Mouse (Mus musculus): ENCODE measurements around the gene Plscr1. TPM values are rescaled to one million over a fixed set of nuclear protein-coding genes. Genes with fewer than 3 reads are reported as not detected.

Gene Plscr1
- total and polyA plus RNA-seq, 3 experiments = 5.5 to 9.5 TPM; not detected in 1

GRCm38 (mm10) chr9:92207307-92207706, 42.2 kb upstream of the Plscr1 start:
- H3K4me1 ChIP-seq (ENCODE audit: control insufficient read depth in 1 of 2, insufficient read depth in 2 of 2, low read length in 2 of 2) = peaks cover 0 to 8% of the 10 kb centered on the region in 2 experiments; a peak in 3 of 4 replicates
- H3K27ac ChIP-seq (ENCODE audit: control insufficient read depth, low read depth, low read length) = no peak overlapping the region
- H3K36me3 ChIP-seq (ENCODE audit: control insufficient read depth in 1 of 2, insufficient read depth in 2 of 2, low read length in 2 of 2) = peaks cover 0 to 8% of the 10 kb centered on the region in 2 experiments; a peak in 2 of 4 replicates
- no peak for TF ChIP-seq MAFK (IDR thresholded peaks at IDR 0.05; ENCODE audit: borderline replicate concordance, low read depth, low read length)
- no peak for TF ChIP-seq BHLHE40 (IDR thresholded peaks at IDR 0.05; ENCODE audit: borderline replicate concordance, low read depth, low read length)
- no peak for TF ChIP-seq TAL1 (IDR thresholded peaks at IDR 0.05; ENCODE audit: low read length)
- no peak for TF ChIP-seq JUND (IDR thresholded peaks at IDR 0.05; ENCODE audit: low read depth, low read length)
- TF ChIP-seq GABPA (IDR thresholded peaks at IDR 0.05; ENCODE audit: low read depth, low read length) = no peak
- TF ChIP-seq RAD21 (IDR thresholded peaks at IDR 0.05; ENCODE audit: low read depth, low read length) = peak; percentile 78
- TF ChIP-seq SMC3 (IDR thresholded peaks at IDR 0.05; ENCODE audit: low read depth, low read length) = peak; percentile 90
- no peak for TF ChIP-seq TBP (IDR thresholded peaks at IDR 0.05; ENCODE audit: low read depth, low read length)
- TF ChIP-seq UBTF (IDR thresholded peaks at IDR 0.05; ENCODE audit: borderline replicate concordance, insufficient read depth, low read depth, low read length) = no peak
- TF ChIP-seq ELF1 (IDR thresholded peaks at IDR 0.05; ENCODE audit: low read depth, low read length) = no peak
- no peak for TF ChIP-seq USF1 (IDR thresholded peaks at IDR 0.05; ENCODE audit: low read depth, low read length)
- TF ChIP-seq MAX (IDR thresholded peaks at IDR 0.05; ENCODE audit: low read length) = no peak
- no peak for TF ChIP-seq MYC (IDR thresholded peaks at IDR 0.05; ENCODE audit: low read depth, low read length)
- no peak for TF ChIP-seq NRF1 (IDR thresholded peaks at IDR 0.05; ENCODE audit: insufficient read depth, low read depth, low read length, poor library complexity, severe bottlenecking)
- TF ChIP-seq MYB (IDR thresholded peaks at IDR 0.05; ENCODE audit: low read depth, low read length) = no peak
- no peak for TF ChIP-seq MEF2A (IDR thresholded peaks at IDR 0.05; ENCODE audit: extremely low read depth, insufficient replicate concordance, low read depth, low read length, poor library complexity, severe bottlenecking)
- no peak for TF ChIP-seq ETS1 (IDR thresholded peaks at IDR 0.05; ENCODE audit: low read depth, low read length)
- peak; percentile 19 to 81 (median 45); a peak in 5 of 6 replicates for TF ChIP-seq CTCF (IDR thresholded peaks at IDR 0.05 in 2 of 3, conservative IDR thresholded peaks at IDR 0.05 in 1 of 3; ENCODE audit: control insufficient read depth in 1 of 3, insufficient read depth in 1 of 3, low read depth in 2 of 3, low read length in 3 of 3, poor library complexity in 1 of 3, severe bottlenecking in 1 of 3)
- TF ChIP-seq ZMIZ1 (IDR thresholded peaks at IDR 0.05; ENCODE audit: low read depth, low read length) = no peak
- TF ChIP-seq POLR2A (IDR thresholded peaks at IDR 0.05; ENCODE audit: control insufficient read depth in 1 of 2, insufficient read depth in 1 of 2, low read depth in 1 of 2, low read length in 2 of 2, poor library complexity in 1 of 2) = no peak
- TF ChIP-seq SIN3A (IDR thresholded peaks at IDR 0.05; ENCODE audit: low read length) = no peak
- 0 out of 2 replicates have a peak, but pooled peaks have one; percentile 24 for TF ChIP-seq MXI1 (IDR thresholded peaks at IDR 0.05; ENCODE audit: low read depth, low read length)
- no peak for TF ChIP-seq GATA1 (IDR thresholded peaks at IDR 0.05; ENCODE audit: low read depth, low read length)
- no peak for TF ChIP-seq NELFE (IDR thresholded peaks at IDR 0.05; ENCODE audit: low read depth, low read length)
- TF ChIP-seq POLR2AphosphoS5 (IDR thresholded peaks at IDR 0.05; ENCODE audit: borderline replicate concordance, low read depth, low read length) = no peak
- TF ChIP-seq ZC3H11A (IDR thresholded peaks at IDR 0.05; ENCODE audit: low read depth, low read length) = peak; percentile 64
- TF ChIP-seq ZNF384 (IDR thresholded peaks at IDR 0.05; ENCODE audit: low read depth, low read length) = no peak
- no peaks in the 10 kb centered on the region for H3K79me2 ChIP-seq (ENCODE audit: control insufficient read depth, insufficient read depth, low read length, poor library complexity)
- peaks cover 0 to 2% of the 10 kb centered on the region in 2 experiments; a peak in 3 of 4 replicates for H3K27me3 ChIP-seq (ENCODE audit: control insufficient read depth in 1 of 2, insufficient read depth in 2 of 2, low read length in 2 of 2)
- H3K4me3 ChIP-seq (ENCODE audit: control insufficient read depth in 1 of 2, insufficient read depth in 1 of 2, low read depth in 2 of 2, low read length in 2 of 2) = peak overlapping the region; percentile 63 to 71
- peak; percentile 84 for DNase-seq (ENCODE audit: low read depth, low spot score)
- peak overlapping the region; percentile 64 for H3K9ac ChIP-seq (ENCODE audit: control insufficient read depth, low read depth, low read length, poor library complexity, severe bottlenecking)
- H3K9me3 ChIP-seq (replicated peaks; ENCODE audit: insufficient read depth, low read length) = no peaks in the 10 kb centered on the region

All from MEL (cell line).